Mouse (Mus musculus) CH12.LX (cell line): ENCODE measurements around the gene Zyg11a. TPM values are rescaled to one million over a fixed set of nuclear protein-coding genes. Genes with fewer than 3 reads are reported as not detected.
A peak's percentile ranks its signal among the peaks of the same experiment; 100 is the strongest.

ENCODE experiments used
- DNase-seq: peaks from one replicate; pipeline ENCODE4 v3.0.0-alpha.2; 2013; ENCODE audit errors: extremely low read depth
- H3K27ac ChIP-seq: 2 replicates; pipeline ENCODE4 v1.5.1; 2012; ENCODE audit warnings: low read depth, mild to moderate bottlenecking, control low read depth, moderate library complexity; ENCODE audit not compliant: insufficient read depth
- H3K27me3 ChIP-seq: replicated peaks from 2 replicates; pipeline ENCODE3; 2012; ENCODE audit warnings: inconsistent platforms
- H3K36me3 ChIP-seq, 2 experiments: replicated peaks in 1 of 2; 2 replicates each; pipeline versions ENCODE3 to v1.6.1; 2012; ENCODE audit warnings: inconsistent platforms in 1 of 2, low read length in 1 of 2, mild to moderate bottlenecking in 1 of 2, mixed read lengths in 1 of 2, moderate library complexity in 1 of 2; ENCODE audit not compliant: control insufficient read depth in 1 of 2, insufficient read depth in 1 of 2
- H3K4me1 ChIP-seq, 2 experiments: 2 replicates each; pipeline ENCODE4 v1.6.1; 2012; ENCODE audit warnings: inconsistent platforms in 1 of 2, moderate library complexity in 1 of 2; ENCODE audit not compliant: insufficient read depth in 2 of 2, control insufficient read depth in 1 of 2
- H3K4me2 ChIP-seq: 2 replicates; pipeline ENCODE4 v1.6.1; 2012; ENCODE audit warnings: low read depth, mild to moderate bottlenecking, control low read depth; ENCODE audit not compliant: poor library complexity, insufficient read depth, severe bottlenecking
- H3K4me3 ChIP-seq, 3 experiments: fragments of 150-350 bp in 1 of 3; sonication (generic) in 1 of 3; replicated peaks in 1 of 3; 2 replicates each; pipeline versions ENCODE3 to v1.5.1; 2011 to 2012; ENCODE audit warnings: low read depth in 2 of 3, low read length in 2 of 3, mild to moderate bottlenecking in 2 of 3, moderate library complexity in 2 of 3, control low read depth in 1 of 3, improper control_type of control experiment in 1 of 3, inconsistent platforms in 1 of 3, mixed read lengths in 1 of 3; ENCODE audit not compliant: poor library complexity in 1 of 3
- H3K79me2 ChIP-seq: replicated peaks from 2 replicates; pipeline ENCODE4 v1.6.1; 2012; ENCODE audit warnings: mild to moderate bottlenecking, moderate library complexity; ENCODE audit not compliant: control insufficient read depth, poor library complexity, insufficient read depth, severe bottlenecking; ENCODE audit errors: extremely low read depth
- H3K9ac ChIP-seq: 2 replicates; pipeline ENCODE4 v1.6.1; 2012; ENCODE audit warnings: low read depth, mild to moderate bottlenecking, control low read depth, moderate library complexity; ENCODE audit not compliant: insufficient read depth
- H3K9me3 ChIP-seq: replicated peaks from 2 replicates; pipeline ENCODE3; 2012; ENCODE audit warnings: low read length, inconsistent platforms, mixed read lengths
- BHLHE40 ChIP-seq: IDR thresholded peaks from 2 replicates; pipeline ENCODE4 v1.6.1; 2011; ENCODE audit warnings: mild to moderate bottlenecking, low read depth, low read length, improper control_type of control experiment
- CTCF ChIP-seq, 2 experiments: IDR thresholded peaks in 1 of 2; conservative IDR thresholded peaks in 1 of 2; 2 replicates each; pipeline ENCODE4 v1.5.1; 2011 to 2012; ENCODE audit warnings: low read depth in 2 of 2, low read length in 2 of 2, improper control_type of control experiment in 1 of 2, inconsistent platforms in 1 of 2, mild to moderate bottlenecking in 1 of 2, moderate library complexity in 1 of 2
- ELF1 ChIP-seq: IDR thresholded peaks from 2 replicates; pipeline ENCODE4 v1.6.1; 2014; ENCODE audit warnings: low read depth, mild to moderate bottlenecking, inconsistent platforms, low read length, improper control_type of control experiment
- ETS1 ChIP-seq: conservative IDR thresholded peaks from 2 replicates; pipeline ENCODE4 v1.6.1; 2012; ENCODE audit warnings: low read depth, mild to moderate bottlenecking, inconsistent platforms, low read length, improper control_type of control experiment, moderate library complexity
- HCFC1 ChIP-seq: IDR thresholded peaks from 2 replicates; pipeline ENCODE4 v1.6.1; 2012; ENCODE audit warnings: low read depth, mild to moderate bottlenecking, inconsistent platforms, low read length, improper control_type of control experiment
- MAFK ChIP-seq: IDR thresholded peaks from 2 replicates; pipeline ENCODE4 v1.6.1; 2011; ENCODE audit warnings: low read length, improper control_type of control experiment; ENCODE audit not compliant: insufficient replicate concordance
- POLR2A ChIP-seq: IDR thresholded peaks from 2 replicates; pipeline ENCODE4 v1.6.1; 2011; ENCODE audit warnings: low read depth, mild to moderate bottlenecking, improper control_type of control experiment, low read length
- RAD21 ChIP-seq: IDR thresholded peaks from 2 replicates; pipeline ENCODE4 v1.6.1; 2011; ENCODE audit warnings: low read depth, mild to moderate bottlenecking, low read length, improper control_type of control experiment, moderate library complexity
- RCOR1 ChIP-seq: conservative IDR thresholded peaks from 2 replicates; pipeline ENCODE4 v1.6.1; 2012; ENCODE audit warnings: low read depth, mild to moderate bottlenecking, inconsistent platforms, low read length, improper control_type of control experiment
- SIN3A ChIP-seq: IDR thresholded peaks from 2 replicates; pipeline ENCODE4 v1.6.1; 2012; ENCODE audit warnings: low read length, improper control_type of control experiment, inconsistent platforms
- SMC3 ChIP-seq: IDR thresholded peaks from 2 replicates; pipeline ENCODE4 v1.6.1; 2011; ENCODE audit warnings: low read depth, low read length, improper control_type of control experiment
- TCF12 ChIP-seq: IDR thresholded peaks from 2 replicates; pipeline ENCODE4 v1.6.1; 2014; ENCODE audit warnings: low read depth, mild to moderate bottlenecking, inconsistent platforms, low read length, improper control_type of control experiment
- UBTF ChIP-seq: IDR thresholded peaks from 2 replicates; pipeline ENCODE4 v1.6.1; 2012; ENCODE audit warnings: low read depth, mild to moderate bottlenecking, inconsistent platforms, low read length, improper control_type of control experiment, moderate library complexity
- USF2 ChIP-seq: conservative IDR thresholded peaks from 2 replicates; pipeline ENCODE4 v1.6.1; 2011; ENCODE audit warnings: low read depth, low read length, improper control_type of control experiment
- dilution Hi-C: fragments of 300-500 bp; cut with MboI; formaldehyde crosslinking; loops from 2 replicates; pipeline ENCODE4 v1.14.3; 2020; ENCODE audit warnings: low sequenced_read_pairs; ENCODE audit not compliant: extremely low pct_unique_long_range_greater_than_20kb, extremely low pct_ligation_motif_present
- in situ Hi-C: fragments of 300-500 bp; cut with MboI; formaldehyde crosslinking; loops from 3 replicates; pipeline ENCODE4 v1.14.3; 2019; ENCODE audit warnings: low sequenced_read_pairs, low pct_ligation_motif_present, low pct_unique_long_range_greater_than_20kb, mixed read lengths
- polyA plus RNA-seq: library from polyadenylated mRNA; unstranded; fragments of >175 nt; gene quantifications from 2 replicates; pipeline ENCODE4 v1.2.1, GENCODE M21; 2012; ENCODE audit warnings: low read depth; ENCODE audit not compliant: insufficient read length
- total RNA-seq, 2 experiments: library from RNA; depleted of rRNA; stranded (reverse); fragments of 300-350 nt in 1 of 2; fragments of >200 nt in 1 of 2; gene quantifications; 2 replicates each; pipeline ENCODE4 v1.2.3; 2012 to 2014

The Zyg11a gene
- total and polyA plus RNA-seq, 3 experiments = not detected

GRCm38 (mm10) chr4:108166874-108167273 is 51.0 kb downstream of the Zyg11a start:
- dilution Hi-C loops = no loop called here
- no peak for DNase-seq
- Histone ChIP-seq H3K4me2 (no peak overlapping the region), H3K9ac (no peak overlapping the region), H3K9me3 (peaks cover 3% of the 10 kb centered on the region), H3K36me3 (peaks cover 6 to 37% of the 10 kb centered on the region in 2 experiments), H3K4me1 (peaks cover 0 to 4% of the 10 kb centered on the region in 2 experiments; a peak in 1 of 4 replicates), H3K79me2 (no peaks in the 10 kb centered on the region), H3K27me3 (peaks cover 12% of the 10 kb centered on the region), H3K4me3 (no peak overlapping the region), H3K27ac (no peak overlapping the region)
- TF ChIP-seq BHLHE40 (no peak), MAFK (no peak)
- in situ Hi-C loops = no loop called here

GRCm38 (mm10) chr4:108165152-108165895 is 52.5 kb downstream of the Zyg11a start, which contains the start of gene Echdc2:
Echdc2 (plus strand) TSS chr4:108165437.
- in situ Hi-C loops = no loop called here
- Histone ChIP-seq H3K27ac (no peak within 1 kb of the TSS), H3K9ac (peak within 1 kb of the TSS; percentile 70), H3K79me2 (no peaks in the 10 kb centered on the region), H3K4me3 (peak within 1 kb of the TSS; percentile 71 to 82 (median 72)), H3K36me3 (peaks cover 3 to 25% of the 10 kb centered on the region in 2 experiments), H3K4me1 (peaks cover 0 to 4% of the 10 kb centered on the region in 2 experiments; a peak in 1 of 4 replicates), H3K9me3 (no peaks in the 10 kb centered on the region)
- TF ChIP-seq CTCF (conservative IDR thresholded peaks at IDR 0.05 in 1 of 2, IDR thresholded peaks at IDR 0.05 in 1 of 2; ENCODE audit: low read depth in 2 of 2, low read length in 2 of 2) = peak in 1 of 2 experiments; percentile 51; a peak in 2 of 4 replicates
- TF ChIP-seq RAD21 = peak; percentile 26
- no peak for TF ChIP-seq USF2
- peak; percentile 3; the same call in 1 of the 2 replicates for TF ChIP-seq SMC3
- TF ChIP-seq POLR2A = peak; percentile 61
- TF ChIP-seq UBTF = peak; percentile 78; the same call in 1 of the 2 replicates
- TF ChIP-seq TCF12 = 0 out of 2 replicates have a peak, but pooled peaks have one; percentile 29
- TF ChIP-seq HCFC1 = no peak
- peak; percentile 43; the same call in 1 of the 2 replicates for TF ChIP-seq SIN3A
- no peak for TF ChIP-seq RCOR1
- TF ChIP-seq ELF1 = peak; percentile 55; the same call in 1 of the 2 replicates
- no peak for TF ChIP-seq ETS1
- peak; percentile 40; the same call in 1 of the 2 replicates for TF ChIP-seq BHLHE40
- TF ChIP-seq, all 38 proteins: peak for 9
- peak within 1 kb of the TSS; percentile 69 for H3K4me2 ChIP-seq
- dilution Hi-C loops = no loop called here
- DNase-seq = peak; percentile 36
- H3K27me3 ChIP-seq = peaks cover 12% of the 10 kb centered on the region
